Mouse (Mus musculus) G1E (cell line): Measurements from ENCODE around the gene Smg6. TPM values are rescaled to one million over a fixed set of nuclear protein-coding genes. Genes with fewer than 3 reads are reported as not detected.

ENCODE experiments used
- ATAC-seq: 2 replicates; pipeline ENCODE4 v1.8.0; 2016; ENCODE audit warnings: mild to moderate bottlenecking; ENCODE audit not compliant: insufficient number of reproducible peaks, poor library complexity, low FRiP score, severe bottlenecking; ENCODE audit errors: extremely low read depth
- DNase-seq: peaks from one replicate; pipeline ENCODE4 v3.0.0; 2012; ENCODE audit warnings: low spot score
- H3K27me3 ChIP-seq: 2 replicates; pipeline ENCODE4 v1.6.1; 2012; ENCODE audit warnings: mild to moderate bottlenecking, low read length, inconsistent platforms; ENCODE audit not compliant: insufficient read depth
- H3K36me3 ChIP-seq: replicated peaks from 2 replicates; pipeline ENCODE3; 2012; ENCODE audit warnings: mild to moderate bottlenecking, inconsistent platforms
- H3K4me1 ChIP-seq: 2 replicates; pipeline ENCODE4 v1.6.1; 2012; ENCODE audit warnings: low read depth, low read length, inconsistent platforms, mixed read lengths; ENCODE audit not compliant: insufficient read depth
- H3K4me3 ChIP-seq: 2 replicates; pipeline ENCODE4 v1.5.1; 2012; ENCODE audit warnings: low read depth, mild to moderate bottlenecking, inconsistent platforms, low read length, moderate library complexity, mixed read lengths
- H3K9me3 ChIP-seq: replicated peaks from 2 replicates; pipeline ENCODE4 v1.6.1; 2012; ENCODE audit warnings: inconsistent platforms
- CTCF ChIP-seq: IDR thresholded peaks from 2 replicates; pipeline ENCODE4 v1.5.1; 2012; ENCODE audit warnings: low read depth, low read length, inconsistent platforms, mixed read lengths
- GATA1 ChIP-seq: IDR thresholded peaks from 2 replicates; pipeline ENCODE4 v1.6.1; 2012; ENCODE audit warnings: borderline replicate concordance, low read length, inconsistent platforms, mixed read lengths
- GATA2 ChIP-seq: IDR thresholded peaks from 2 replicates; pipeline ENCODE4 v1.6.1; 2012; ENCODE audit warnings: low read depth, low read length, inconsistent platforms, borderline replicate concordance
- POLR2AphosphoS5 ChIP-seq: IDR thresholded peaks from 2 replicates; pipeline ENCODE4 v1.6.1; 2012; ENCODE audit warnings: low read depth, low read length, inconsistent platforms; ENCODE audit not compliant: insufficient replicate concordance
- TAL1 ChIP-seq: conservative IDR thresholded peaks from 2 replicates; pipeline ENCODE4 v1.6.1; 2012; ENCODE audit warnings: low read depth, low read length, inconsistent platforms, mixed read lengths
- polyA plus RNA-seq: library from polyadenylated mRNA; stranded (reverse); fragments of >175 nt; gene quantifications from 2 replicates; pipeline ENCODE4 v1.2.3, GENCODE M21; 2012
- total RNA-seq, 2 experiments: library from RNA; stranded (forward) in 1 of 2; stranded (reverse) in 1 of 2; fragments of 200-1000 nt in 1 of 2; fragments of >200 nt in 1 of 2; fragmentation: Nextera tagmentation in 1 of 2; gene quantifications; 2 replicates each; pipeline ENCODE4 v1.2.3; 2014 to 2017

The Smg6 gene
- total and polyA plus RNA-seq, 3 experiments = 17.4 to 54.3 (median 42.1) TPM

DNA sequence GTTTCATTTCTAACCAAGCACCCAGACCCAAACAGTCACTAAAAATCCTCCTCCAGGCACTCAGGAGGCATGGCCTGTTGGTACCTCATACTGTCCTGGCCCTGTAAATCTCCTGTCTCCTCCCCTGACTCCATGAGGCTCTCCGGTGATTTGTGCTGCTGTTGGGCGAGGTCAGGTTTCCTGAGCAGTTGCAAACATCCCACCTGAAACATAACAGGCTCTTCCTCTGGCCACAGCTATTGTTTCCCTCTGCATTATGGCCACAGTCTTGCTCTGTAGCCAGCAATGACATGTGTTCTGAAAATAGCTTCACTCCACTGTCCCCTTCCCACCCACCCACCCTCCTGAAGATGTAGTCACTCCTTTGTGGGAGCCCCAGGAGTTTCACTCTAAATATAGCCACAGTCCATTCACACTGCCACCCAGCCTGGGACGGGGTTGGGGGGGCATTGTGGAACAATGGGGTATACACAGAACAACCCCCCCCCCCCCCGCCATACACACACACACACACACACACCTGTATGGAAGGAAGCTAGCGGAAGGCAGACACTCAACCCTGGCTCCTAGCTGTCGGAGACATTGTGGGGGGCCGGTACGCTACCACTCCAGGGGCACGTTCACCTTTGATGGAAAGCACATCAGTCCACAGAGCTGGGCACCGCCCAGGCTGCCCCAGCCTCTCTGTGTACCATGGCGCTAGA is 222.9 kb downstream of the Smg6 start:
- ATAC-seq (no peak), DNase-seq (no peak)
- H3K36me3 ChIP-seq = peaks cover 77% of the 10 kb centered on the region
- H3K4me3 ChIP-seq = no peak overlapping the region
- H3K27me3 ChIP-seq = no peaks in the 10 kb centered on the region
- H3K4me1 ChIP-seq = peaks cover 2% of the 10 kb centered on the region; the same call in 1 of the 2 replicates
- no peaks in the 10 kb centered on the region for H3K9me3 ChIP-seq
- TF ChIP-seq POLR2AphosphoS5 (no peak), CTCF (no peak)

GRCm38 (mm10) chr11:75150346-75150745 is 224.7 kb downstream of the Smg6 start:
- Histone ChIP-seq H3K4me3 (no peak overlapping the region), H3K27me3 (no peaks in the 10 kb centered on the region), H3K4me1 (peaks cover 7% of the 10 kb centered on the region; the same call in 1 of the 2 replicates), H3K9me3 (no peaks in the 10 kb centered on the region), H3K36me3 (peaks cover 74% of the 10 kb centered on the region)
- DNase-seq (no peak), ATAC-seq (no peak)
- no peak for TF ChIP-seq CTCF
- no peak for TF ChIP-seq POLR2AphosphoS5
- TF ChIP-seq GATA1 = no peak
- TF ChIP-seq TAL1 = no peak
- no peak for TF ChIP-seq GATA2

DNA sequence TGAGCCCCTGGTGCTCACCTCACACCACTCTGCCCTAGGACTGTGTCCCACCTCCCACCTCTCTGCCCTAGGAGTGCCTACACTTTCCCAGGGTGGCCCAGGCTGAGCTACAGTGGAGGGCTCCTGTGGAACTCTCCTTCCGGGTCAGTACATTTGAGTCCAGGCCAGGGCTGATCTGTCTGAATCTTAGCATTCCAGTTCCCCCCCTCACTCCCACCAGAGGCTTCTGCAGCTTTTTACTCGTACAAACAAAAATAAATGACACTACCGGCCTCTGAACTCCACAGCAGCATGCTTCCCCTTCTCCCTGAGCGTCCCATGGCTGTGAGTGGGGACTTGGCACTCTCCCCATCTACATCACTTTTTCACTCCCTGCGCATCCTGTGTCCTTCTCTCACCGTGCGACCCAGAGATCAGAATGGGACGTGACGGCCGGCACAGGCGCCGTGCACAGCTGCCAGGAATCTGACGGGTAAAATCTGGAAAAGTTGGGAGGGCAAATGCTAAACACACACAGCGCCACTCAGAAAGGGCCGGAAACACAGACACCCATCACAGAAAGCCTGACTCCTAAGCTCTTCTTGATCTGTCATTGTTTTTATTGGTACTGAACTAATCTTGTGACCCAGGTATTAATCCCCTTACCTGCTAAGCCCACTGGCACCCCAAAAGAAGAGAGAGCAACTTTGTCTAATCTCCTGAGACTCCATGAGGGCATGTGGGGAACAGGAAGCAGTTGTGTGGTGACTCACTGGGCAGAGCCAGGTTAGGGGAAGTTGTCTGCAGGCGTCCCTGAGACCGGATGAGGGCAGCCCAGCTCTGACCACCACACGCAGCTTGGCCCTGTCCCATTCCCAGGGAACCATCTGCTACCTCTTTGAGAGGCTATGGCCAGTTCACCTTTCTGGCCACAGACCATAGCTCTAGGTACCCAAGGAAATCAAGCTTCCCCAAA is 227.3 kb downstream of the Smg6 start:
- no peaks in the 10 kb centered on the region for H3K27me3 ChIP-seq
- H3K4me1 ChIP-seq = peaks cover 7% of the 10 kb centered on the region; the same call in 1 of the 2 replicates
- TF ChIP-seq GATA1 = no peak
- TF ChIP-seq CTCF = no peak
- no peak for TF ChIP-seq TAL1
- no peak for TF ChIP-seq POLR2AphosphoS5
- no peak for TF ChIP-seq GATA2
- no peaks in the 10 kb centered on the region for H3K9me3 ChIP-seq
- DNase-seq (no peak), ATAC-seq (no peak)
- H3K36me3 ChIP-seq = peaks cover 83% of the 10 kb centered on the region
- no peak overlapping the region for H3K4me3 ChIP-seq

GRCm38 (mm10) chr11:75154053-75154585 is 228.5 kb downstream of the Smg6 start:
- DNase-seq = no peak
- no peak for TF ChIP-seq CTCF
- TF ChIP-seq TAL1 = no peak
- no peak for TF ChIP-seq GATA1
- TF ChIP-seq POLR2AphosphoS5 = no peak
- no peak for TF ChIP-seq GATA2
- Histone ChIP-seq H3K4me1 (peaks cover 7% of the 10 kb centered on the region; the same call in 1 of the 2 replicates), H3K36me3 (peaks cover 83% of the 10 kb centered on the region), H3K9me3 (no peaks in the 10 kb centered on the region), H3K27me3 (no peaks in the 10 kb centered on the region), H3K4me3 (no peak overlapping the region)
- no peak for ATAC-seq

GRCm38 (mm10) chr11:75155985-75156384 is 230.4 kb downstream of the Smg6 start:
- no peaks in the 10 kb centered on the region for H3K27me3 ChIP-seq
- peaks cover 86% of the 10 kb centered on the region for H3K36me3 ChIP-seq
- H3K4me1 ChIP-seq = peaks cover 7% of the 10 kb centered on the region; the same call in 1 of the 2 replicates
- no peak overlapping the region for H3K4me3 ChIP-seq
- H3K9me3 ChIP-seq = no peaks in the 10 kb centered on the region
- DNase-seq (no peak), ATAC-seq (no peak)
- TF ChIP-seq GATA2 (no peak), GATA1 (no peak), POLR2AphosphoS5 (no peak), TAL1 (no peak), CTCF (no peak)

DNA sequence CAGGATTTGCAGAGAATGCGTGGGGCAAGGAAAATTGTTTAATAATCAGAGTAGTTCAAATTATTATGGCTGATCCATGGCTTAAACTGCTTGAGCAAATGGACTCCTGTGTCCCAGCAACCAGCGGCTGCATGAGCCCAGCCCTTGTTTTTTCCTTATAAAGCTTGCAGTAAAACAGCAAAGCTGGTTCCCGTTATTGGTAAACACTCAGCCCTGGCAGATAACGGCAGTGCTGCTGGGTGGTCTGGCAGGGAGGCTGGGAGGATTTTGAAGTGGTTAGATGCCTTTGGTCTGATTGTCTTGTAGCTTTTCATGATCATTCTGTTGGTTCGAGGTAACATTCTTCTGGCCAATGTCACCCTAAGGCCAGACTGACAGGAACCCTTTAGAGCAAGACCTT is 230.8 kb downstream of the Smg6 start:
- no peak for TF ChIP-seq GATA1
- no peak for TF ChIP-seq GATA2
- TF ChIP-seq POLR2AphosphoS5 = no peak
- no peak for TF ChIP-seq CTCF
- no peak for TF ChIP-seq TAL1
- peaks cover 7% of the 10 kb centered on the region; the same call in 1 of the 2 replicates for H3K4me1 ChIP-seq
- H3K9me3 ChIP-seq = no peaks in the 10 kb centered on the region
- DNase-seq (no peak), ATAC-seq (no peak)
- H3K36me3 ChIP-seq = peaks cover 88% of the 10 kb centered on the region
- no peaks in the 10 kb centered on the region for H3K27me3 ChIP-seq
- no peak overlapping the region for H3K4me3 ChIP-seq

DNA sequence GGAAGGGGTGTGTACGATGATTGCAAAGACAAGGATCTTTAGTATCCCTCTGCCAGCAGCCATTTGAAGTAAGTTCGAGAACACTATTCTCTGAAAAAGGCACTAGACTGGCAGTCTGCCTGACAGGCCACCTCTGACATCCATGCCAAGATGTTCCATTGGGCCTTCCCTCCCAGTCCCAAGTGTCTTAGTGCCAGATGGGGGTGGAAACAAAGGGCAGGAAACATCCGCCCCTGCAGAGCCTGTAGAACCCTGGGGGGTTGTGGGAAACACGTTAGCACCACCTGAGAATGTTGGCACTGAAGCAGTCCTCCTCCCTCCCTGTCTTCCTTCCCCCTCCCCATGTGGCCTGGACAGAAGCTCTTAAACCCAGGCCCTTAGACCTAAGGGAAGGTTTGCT is 231.4 kb downstream of the Smg6 start:
- ATAC-seq = no peak

More for the DNA sequence above, 231.4 kb downstream of the Smg6 start:
- Histone ChIP-seq H3K36me3 (peaks cover 90% of the 10 kb centered on the region), H3K4me1 (peaks cover 7% of the 10 kb centered on the region; the same call in 1 of the 2 replicates), H3K9me3 (no peaks in the 10 kb centered on the region), H3K4me3 (no peak overlapping the region), H3K27me3 (no peaks in the 10 kb centered on the region)
- TF ChIP-seq POLR2AphosphoS5 (no peak), TAL1 (no peak), GATA2 (no peak), CTCF (no peak), GATA1 (no peak)
- DNase-seq = no peak
